Mouse (Mus musculus): Measurements from ENCODE around the gene Smagp. TPM values are rescaled to one million over a fixed set of nuclear protein-coding genes. Genes with fewer than 3 reads are reported as not detected.
A peak's percentile ranks its signal among the peaks of the same experiment; 100 is the strongest.

Smagp gene
- polyA plus RNA-seq (2014; fragmentation: Nextera tagmentation; extraction: Ambion mirVana), result 1.7 and 3.8 TPM in 2 replicates

GRCm38 (mm10) chr15:100636700-100637501, at the start of gene Smagp:
Gene Smagp, minus strand, starts transcription at chr15:100636940.
- no peaks in the 10 kb centered on the region for H3K9me3 ChIP-seq (ENCODE audit: control insufficient read depth, low read length)
- H3K36me3 ChIP-seq (ENCODE audit: control insufficient read depth, insufficient read depth, low read length), result no peaks in the 10 kb centered on the region
- peak within 1 kb of the TSS; percentile 34 for H3K9ac ChIP-seq (replicated peaks; ENCODE audit: low read depth, low read length)
- ATAC-seq (ENCODE audit: low read depth), result no peak
- WGBS, result under 1% methylated on average over 60 of the region's 77 CpGs
- peaks cover 29% of the 10 kb centered on the region for H3K27me3 ChIP-seq (ENCODE audit: control insufficient read depth, insufficient read depth, low read length)
- H3K4me3 ChIP-seq (ENCODE audit: low read depth, low read length), result peak within 1 kb of the TSS; percentile 37
- H3K4me2 ChIP-seq (ENCODE audit: low read depth, low read length), result peak within 1 kb of the TSS; percentile 55
- no peak within 1 kb of the TSS for H3K27ac ChIP-seq (ENCODE audit: low read depth, low read length)
- H3K4me1 ChIP-seq (ENCODE audit: control insufficient read depth, insufficient read depth, low read length), result peaks cover 13% of the 10 kb centered on the region

- no peak overlapping the region for H3K4me3 ChIP-seq (ENCODE audit: low read depth, low read length)
- ATAC-seq (ENCODE audit: low read depth), result no peak
- H3K27me3 ChIP-seq (ENCODE audit: control insufficient read depth, insufficient read depth, low read length), result no peaks in the 10 kb centered on the region
- no peaks in the 10 kb centered on the region for H3K36me3 ChIP-seq (ENCODE audit: control insufficient read depth, insufficient read depth, low read length)
- no peaks in the 10 kb centered on the region; the same call in 1 of the 2 replicates for H3K9me3 ChIP-seq (ENCODE audit: control insufficient read depth, low read length)
- 0 out of 2 replicates have a peak, but pooled peaks cover 3% of the 10 kb centered on the region for H3K4me1 ChIP-seq (ENCODE audit: control insufficient read depth, insufficient read depth, low read length)
- H3K27ac ChIP-seq (ENCODE audit: low read depth, low read length), result no peak overlapping the region
- no peak overlapping the region for H3K4me2 ChIP-seq (ENCODE audit: low read depth, low read length)
- H3K9ac ChIP-seq (replicated peaks; ENCODE audit: low read depth, low read length), result no peak overlapping the region
- WGBS, result 80% methylated on average over 6 of the region's 6 CpGs
Measured at GRCm38 (mm10) chr15:100686434-100686833, 49.7 kb upstream of the Smagp start.

GRCm38 (mm10) chr15:100685849-100686248, 49.1 kb upstream of the Smagp start:
- H3K9ac ChIP-seq (replicated peaks; ENCODE audit: low read depth, low read length), result no peak overlapping the region
- no peak overlapping the region for H3K4me2 ChIP-seq (ENCODE audit: low read depth, low read length)
- H3K27ac ChIP-seq (ENCODE audit: low read depth, low read length), result no peak overlapping the region
- H3K27me3 ChIP-seq (ENCODE audit: control insufficient read depth, insufficient read depth, low read length), result no peaks in the 10 kb centered on the region
- 93% methylated on average over 8 of the region's 8 CpGs for WGBS
- no peaks in the 10 kb centered on the region; the same call in 1 of the 2 replicates for H3K9me3 ChIP-seq (ENCODE audit: control insufficient read depth, low read length)
- H3K4me1 ChIP-seq (ENCODE audit: control insufficient read depth, insufficient read depth, low read length), result 0 out of 2 replicates have a peak, but pooled peaks cover 3% of the 10 kb centered on the region
- no peaks in the 10 kb centered on the region for H3K36me3 ChIP-seq (ENCODE audit: control insufficient read depth, insufficient read depth, low read length)
- ATAC-seq (ENCODE audit: low read depth), result no peak
- no peak overlapping the region for H3K4me3 ChIP-seq (ENCODE audit: low read depth, low read length)

GRCm38 (mm10) chr15:100685255-100685654, 48.5 kb upstream of the Smagp start:
- WGBS, result 18% methylated on average over 13 of the region's 13 CpGs
- Histone ChIP-seq H3K27me3 (ENCODE audit: control insufficient read depth, insufficient read depth, low read length) (no peaks in the 10 kb centered on the region), H3K36me3 (ENCODE audit: control insufficient read depth, insufficient read depth, low read length) (no peaks in the 10 kb centered on the region), H3K4me3 (ENCODE audit: low read depth, low read length) (no peak overlapping the region), H3K4me2 (ENCODE audit: low read depth, low read length) (no peak overlapping the region), H3K4me1 (ENCODE audit: control insufficient read depth, insufficient read depth, low read length) (0 out of 2 replicates have a peak, but pooled peaks cover 3% of the 10 kb centered on the region), H3K9ac (replicated peaks; ENCODE audit: low read depth, low read length) (no peak overlapping the region), H3K9me3 (ENCODE audit: control insufficient read depth, low read length) (no peaks in the 10 kb centered on the region; the same call in 1 of the 2 replicates), H3K27ac (ENCODE audit: low read depth, low read length) (no peak overlapping the region)
- no peak for ATAC-seq (ENCODE audit: low read depth)

- WGBS, result 65% methylated on average over 10 of the region's 10 CpGs
- H3K4me2 ChIP-seq (ENCODE audit: low read depth, low read length), result no peak overlapping the region
- H3K27me3 ChIP-seq (ENCODE audit: control insufficient read depth, insufficient read depth, low read length), result no peaks in the 10 kb centered on the region
- no peaks in the 10 kb centered on the region for H3K9me3 ChIP-seq (ENCODE audit: control insufficient read depth, low read length)
- ATAC-seq (ENCODE audit: low read depth), result no peak
- 0 out of 2 replicates have a peak, but pooled peaks cover 3% of the 10 kb centered on the region for H3K4me1 ChIP-seq (ENCODE audit: control insufficient read depth, insufficient read depth, low read length)
- no peak overlapping the region for H3K4me3 ChIP-seq (ENCODE audit: low read depth, low read length)
- no peak overlapping the region for H3K27ac ChIP-seq (ENCODE audit: low read depth, low read length)
- H3K9ac ChIP-seq (replicated peaks; ENCODE audit: low read depth, low read length), result no peak overlapping the region
- H3K36me3 ChIP-seq (ENCODE audit: control insufficient read depth, insufficient read depth, low read length), result no peaks in the 10 kb centered on the region
Measured at GRCm38 (mm10) chr15:100684450-100684849, 47.7 kb upstream of the Smagp start.

- no peaks in the 10 kb centered on the region for H3K9me3 ChIP-seq (ENCODE audit: control insufficient read depth, low read length)
- 46% methylated on average over 2 of the region's 2 CpGs for WGBS
- no peak overlapping the region for H3K9ac ChIP-seq (replicated peaks; ENCODE audit: low read depth, low read length)
- H3K4me1 ChIP-seq (ENCODE audit: control insufficient read depth, insufficient read depth, low read length), result 0 out of 2 replicates have a peak, but pooled peaks cover 3% of the 10 kb centered on the region
- no peak overlapping the region for H3K4me2 ChIP-seq (ENCODE audit: low read depth, low read length)
- H3K27ac ChIP-seq (ENCODE audit: low read depth, low read length), result no peak overlapping the region
- ATAC-seq (ENCODE audit: low read depth), result no peak
- no peaks in the 10 kb centered on the region for H3K36me3 ChIP-seq (ENCODE audit: control insufficient read depth, insufficient read depth, low read length)
- H3K4me3 ChIP-seq (ENCODE audit: low read depth, low read length), result no peak overlapping the region
- H3K27me3 ChIP-seq (ENCODE audit: control insufficient read depth, insufficient read depth, low read length), result no peaks in the 10 kb centered on the region
Measured at GRCm38 (mm10) chr15:100683041-100683440, 46.3 kb upstream of the Smagp start.

GRCm38 (mm10) chr15:100681770-100682169, 45.0 kb upstream of the Smagp start:
- Histone ChIP-seq H3K9me3 (ENCODE audit: control insufficient read depth, low read length) (no peaks in the 10 kb centered on the region), H3K4me1 (ENCODE audit: control insufficient read depth, insufficient read depth, low read length) (no peaks in the 10 kb centered on the region), H3K27ac (ENCODE audit: low read depth, low read length) (no peak overlapping the region), H3K4me2 (ENCODE audit: low read depth, low read length) (no peak overlapping the region), H3K4me3 (ENCODE audit: low read depth, low read length) (no peak overlapping the region), H3K27me3 (ENCODE audit: control insufficient read depth, insufficient read depth, low read length) (no peaks in the 10 kb centered on the region), H3K36me3 (ENCODE audit: control insufficient read depth, insufficient read depth, low read length) (no peaks in the 10 kb centered on the region), H3K9ac (replicated peaks; ENCODE audit: low read depth, low read length) (no peak overlapping the region)
- WGBS, result 36% methylated on average over 7 of the region's 7 CpGs
- ATAC-seq (ENCODE audit: low read depth), result no peak

GRCm38 (mm10) chr15:100680381-100680780, 43.6 kb upstream of the Smagp start:
- H3K4me2 ChIP-seq (ENCODE audit: low read depth, low read length), result no peak overlapping the region
- no peaks in the 10 kb centered on the region for H3K36me3 ChIP-seq (ENCODE audit: control insufficient read depth, insufficient read depth, low read length)
- H3K27me3 ChIP-seq (ENCODE audit: control insufficient read depth, insufficient read depth, low read length), result no peaks in the 10 kb centered on the region
- H3K4me1 ChIP-seq (ENCODE audit: control insufficient read depth, insufficient read depth, low read length), result no peaks in the 10 kb centered on the region
- no peaks in the 10 kb centered on the region for H3K9me3 ChIP-seq (ENCODE audit: control insufficient read depth, low read length)
- ATAC-seq (ENCODE audit: low read depth), result no peak
- 72% methylated on average over 3 of the region's 3 CpGs for WGBS
- no peak overlapping the region for H3K27ac ChIP-seq (ENCODE audit: low read depth, low read length)
- no peak overlapping the region for H3K9ac ChIP-seq (replicated peaks; ENCODE audit: low read depth, low read length)
- no peak overlapping the region for H3K4me3 ChIP-seq (ENCODE audit: low read depth, low read length)

GRCm38 (mm10) chr15:100679005-100679404, 42.3 kb upstream of the Smagp start:
- WGBS, result 78% methylated on average over 14 of the region's 14 CpGs
- H3K27ac ChIP-seq (ENCODE audit: low read depth, low read length), result no peak overlapping the region
- no peak for ATAC-seq (ENCODE audit: low read depth)

More at GRCm38 (mm10) chr15:100679005-100679404, 42.3 kb upstream of the Smagp start:
- no peaks in the 10 kb centered on the region for H3K36me3 ChIP-seq (ENCODE audit: control insufficient read depth, insufficient read depth, low read length)
- no peak overlapping the region for H3K9ac ChIP-seq (replicated peaks; ENCODE audit: low read depth, low read length)
- no peaks in the 10 kb centered on the region for H3K9me3 ChIP-seq (ENCODE audit: control insufficient read depth, low read length)
- no peak overlapping the region for H3K4me3 ChIP-seq (ENCODE audit: low read depth, low read length)
- no peaks in the 10 kb centered on the region for H3K4me1 ChIP-seq (ENCODE audit: control insufficient read depth, insufficient read depth, low read length)
- H3K27me3 ChIP-seq (ENCODE audit: control insufficient read depth, insufficient read depth, low read length), result no peaks in the 10 kb centered on the region
- H3K4me2 ChIP-seq (ENCODE audit: low read depth, low read length), result no peak overlapping the region

Measured in neural tube, embryonic 14.5 days (tissue).